Mouse (Mus musculus): ENCODE results near the gene Rnh1. TPM values are rescaled to one million over a fixed set of nuclear protein-coding genes. Genes with fewer than 3 reads are reported as not detected.
A peak's percentile ranks its signal among the peaks of the same experiment; 100 is the strongest.

Gene Rnh1
- polyA plus RNA-seq, 1 experiment from 2014 or later = 116 TPM

- Histone ChIP-seq H3K4me2 (ENCODE audit: low read length) (no peak overlapping the region), H3K4me1 (ENCODE audit: control insufficient read depth in 2 of 2, insufficient read depth in 2 of 2, low read length in 2 of 2) (no peaks in the 10 kb centered on the region), H3K27me3 (ENCODE audit: control insufficient read depth, insufficient read depth, low read length) (no peaks in the 10 kb centered on the region; the same call in 1 of the 2 replicates), H3K9ac (ENCODE audit: low read length) (no peak overlapping the region), H3K36me3 (ENCODE audit: control insufficient read depth, insufficient read depth, low read length) (no peaks in the 10 kb centered on the region), H3K4me3 (ENCODE audit: control insufficient read depth in 1 of 2, insufficient read depth in 1 of 2, low read depth in 1 of 2, low read length in 2 of 2) (no peak overlapping the region), H3K27ac (replicated peaks in 1 of 2; ENCODE audit: control insufficient read depth in 1 of 2, insufficient read depth in 1 of 2, low read depth in 2 of 2, low read length in 2 of 2) (no peak overlapping the region), H3K9me3 (ENCODE audit: control insufficient read depth, low read length) (no peaks in the 10 kb centered on the region)
- 54% methylated on average over 3 of the region's 3 CpGs for WGBS
- no peak for ATAC-seq (ENCODE audit: insufficient number of reproducible peaks, insufficient read depth, low FRiP score, low read depth)
Measured at GRCm38 (mm10) chr7:141204546-141204945, 31.9 kb upstream of the Rnh1 start.

GRCm38 (mm10) chr7:141198121-141198520, 25.5 kb upstream of the Rnh1 start:
- H3K4me1 ChIP-seq (ENCODE audit: control insufficient read depth in 2 of 2, insufficient read depth in 2 of 2, low read length in 2 of 2) = peaks cover 2 to 4% of the 10 kb centered on the region in 2 experiments; a peak in 3 of 4 replicates
- H3K27ac ChIP-seq (replicated peaks in 1 of 2; ENCODE audit: control insufficient read depth in 1 of 2, insufficient read depth in 1 of 2, low read depth in 2 of 2, low read length in 2 of 2) = no peak overlapping the region
- no peaks in the 10 kb centered on the region for H3K27me3 ChIP-seq (ENCODE audit: control insufficient read depth, insufficient read depth, low read length)
- no peak overlapping the region for H3K4me2 ChIP-seq (ENCODE audit: low read length)
- 90% methylated on average over 4 of the region's 4 CpGs for WGBS
- no peak overlapping the region for H3K4me3 ChIP-seq (ENCODE audit: control insufficient read depth in 1 of 2, insufficient read depth in 1 of 2, low read depth in 1 of 2, low read length in 2 of 2)
- no peaks in the 10 kb centered on the region for H3K9me3 ChIP-seq (ENCODE audit: control insufficient read depth, low read length)
- H3K9ac ChIP-seq (ENCODE audit: low read length) = no peak overlapping the region
- H3K36me3 ChIP-seq (ENCODE audit: control insufficient read depth, insufficient read depth, low read length) = no peaks in the 10 kb centered on the region
- no peak for ATAC-seq (ENCODE audit: insufficient number of reproducible peaks, insufficient read depth, low FRiP score, low read depth)

- H3K4me3 ChIP-seq (ENCODE audit: control insufficient read depth in 1 of 2, insufficient read depth in 1 of 2, low read depth in 1 of 2, low read length in 2 of 2) = no peak overlapping the region
- no peak for ATAC-seq (ENCODE audit: insufficient number of reproducible peaks, insufficient read depth, low FRiP score, low read depth)
- H3K9me3 ChIP-seq (ENCODE audit: control insufficient read depth, low read length) = no peaks in the 10 kb centered on the region
- H3K27me3 ChIP-seq (ENCODE audit: control insufficient read depth, insufficient read depth, low read length) = no peaks in the 10 kb centered on the region
- peaks cover 6 to 17% of the 10 kb centered on the region in 2 experiments; a peak in 3 of 4 replicates for H3K4me1 ChIP-seq (ENCODE audit: control insufficient read depth in 2 of 2, insufficient read depth in 2 of 2, low read length in 2 of 2)
- peaks cover 9% of the 10 kb centered on the region for H3K36me3 ChIP-seq (ENCODE audit: control insufficient read depth, insufficient read depth, low read length)
- 81% methylated on average over 8 of the region's 8 CpGs for WGBS
- no peak overlapping the region for H3K9ac ChIP-seq (ENCODE audit: low read length)
- no peak overlapping the region for H3K4me2 ChIP-seq (ENCODE audit: low read length)
- no peak overlapping the region for H3K27ac ChIP-seq (replicated peaks in 1 of 2; ENCODE audit: control insufficient read depth in 1 of 2, insufficient read depth in 1 of 2, low read depth in 2 of 2, low read length in 2 of 2)
Measured at GRCm38 (mm10) chr7:141196619-141197282, 24.1 kb upstream of the Rnh1 start.

- Histone ChIP-seq H3K4me3 (ENCODE audit: control insufficient read depth in 1 of 2, insufficient read depth in 1 of 2, low read depth in 1 of 2, low read length in 2 of 2) (no peak overlapping the region), H3K27ac (replicated peaks in 1 of 2; ENCODE audit: control insufficient read depth in 1 of 2, insufficient read depth in 1 of 2, low read depth in 2 of 2, low read length in 2 of 2) (no peak overlapping the region), H3K36me3 (ENCODE audit: control insufficient read depth, insufficient read depth, low read length) (peaks cover 19% of the 10 kb centered on the region)
Measured at GRCm38 (mm10) chr7:141195754-141196153, 23.1 kb upstream of the Rnh1 start.

GRCm38 (mm10) chr7:141194830-141195229, 22.2 kb upstream of the Rnh1 start:
- H3K4me2 ChIP-seq (ENCODE audit: low read length) = peak overlapping the region; percentile 100
- peaks cover 28% of the 10 kb centered on the region for H3K36me3 ChIP-seq (ENCODE audit: control insufficient read depth, insufficient read depth, low read length)
- ATAC-seq (ENCODE audit: insufficient number of reproducible peaks, insufficient read depth, low FRiP score, low read depth) = no peak
- H3K27me3 ChIP-seq (ENCODE audit: control insufficient read depth, insufficient read depth, low read length) = no peaks in the 10 kb centered on the region
- peak overlapping the region; percentile 75 for H3K9ac ChIP-seq (ENCODE audit: low read length)
- H3K27ac ChIP-seq (replicated peaks in 1 of 2; ENCODE audit: control insufficient read depth in 1 of 2, insufficient read depth in 1 of 2, low read depth in 2 of 2, low read length in 2 of 2) = peak overlapping the region; percentile 66 to 82; a peak in 3 of 4 replicates
- peak overlapping the region; percentile 70 to 83 for H3K4me3 ChIP-seq (ENCODE audit: control insufficient read depth in 1 of 2, insufficient read depth in 1 of 2, low read depth in 1 of 2, low read length in 2 of 2)
- no peaks in the 10 kb centered on the region for H3K9me3 ChIP-seq (ENCODE audit: control insufficient read depth, low read length)
- under 1% methylated on average over 28 of the region's 28 CpGs for whole genome bisulfite sequencing
- peaks cover 6 to 18% of the 10 kb centered on the region in 2 experiments; a peak in 3 of 4 replicates for H3K4me1 ChIP-seq (ENCODE audit: control insufficient read depth in 2 of 2, insufficient read depth in 2 of 2, low read length in 2 of 2)

More at GRCm38 (mm10) chr7:141195754-141196153, 23.1 kb upstream of the Rnh1 start:
- Histone ChIP-seq H3K27me3 (ENCODE audit: control insufficient read depth, insufficient read depth, low read length) (no peaks in the 10 kb centered on the region), H3K4me2 (ENCODE audit: low read length) (no peak overlapping the region), H3K9ac (ENCODE audit: low read length) (no peak overlapping the region), H3K9me3 (ENCODE audit: control insufficient read depth, low read length) (no peaks in the 10 kb centered on the region), H3K4me1 (ENCODE audit: control insufficient read depth in 2 of 2, insufficient read depth in 2 of 2, low read length in 2 of 2) (peaks cover 6 to 18% of the 10 kb centered on the region in 2 experiments; a peak in 3 of 4 replicates)
- ATAC-seq (ENCODE audit: insufficient number of reproducible peaks, insufficient read depth, low FRiP score, low read depth) = no peak
- 94% methylated on average over 2 of the region's 2 CpGs for WGBS

- peaks cover 31% of the 10 kb centered on the region for H3K36me3 ChIP-seq (ENCODE audit: control insufficient read depth, insufficient read depth, low read length)
- H3K4me3 ChIP-seq (ENCODE audit: control insufficient read depth in 1 of 2, insufficient read depth in 1 of 2, low read depth in 1 of 2, low read length in 2 of 2) = peak overlapping the region; percentile 70 to 83
- no peaks in the 10 kb centered on the region for H3K9me3 ChIP-seq (ENCODE audit: control insufficient read depth, low read length)
- H3K27ac ChIP-seq (replicated peaks in 1 of 2; ENCODE audit: control insufficient read depth in 1 of 2, insufficient read depth in 1 of 2, low read depth in 2 of 2, low read length in 2 of 2) = peak overlapping the region; percentile 66 to 82
- no peak for ATAC-seq (ENCODE audit: insufficient number of reproducible peaks, insufficient read depth, low FRiP score, low read depth)
- H3K27me3 ChIP-seq (ENCODE audit: control insufficient read depth, insufficient read depth, low read length) = no peaks in the 10 kb centered on the region
- H3K4me1 ChIP-seq (ENCODE audit: control insufficient read depth in 2 of 2, insufficient read depth in 2 of 2, low read length in 2 of 2) = peaks cover 6 to 18% of the 10 kb centered on the region in 2 experiments; a peak in 3 of 4 replicates
- peak overlapping the region; percentile 100 for H3K4me2 ChIP-seq (ENCODE audit: low read length)
- under 1% methylated on average over 23 of the region's 23 CpGs for WGBS
- H3K9ac ChIP-seq (ENCODE audit: low read length) = peak overlapping the region; percentile 75
Measured at GRCm38 (mm10) chr7:141194409-141194808, 21.8 kb upstream of the Rnh1 start.

GRCm38 (mm10) chr7:141193948-141194347, 21.3 kb upstream of the Rnh1 start, which contains the start of the genes Hras and Lrrc56:
Gene Hras (minus strand): TSS chr7:141194005.
Gene Lrrc56 (plus strand): TSS chr7:141194157.
- Histone ChIP-seq H3K9ac (ENCODE audit: low read length) (peak within 1 kb of the TSS; percentile 97), H3K4me2 (ENCODE audit: low read length) (peak within 1 kb of the TSS; percentile 100), H3K27ac (replicated peaks in 1 of 2; ENCODE audit: control insufficient read depth in 1 of 2, insufficient read depth in 1 of 2, low read depth in 2 of 2, low read length in 2 of 2) (peak within 1 kb of the TSS; percentile 66 to 82), H3K9me3 (ENCODE audit: control insufficient read depth, low read length) (no peaks in the 10 kb centered on the region), H3K27me3 (ENCODE audit: control insufficient read depth, insufficient read depth, low read length) (no peaks in the 10 kb centered on the region), H3K36me3 (ENCODE audit: control insufficient read depth, insufficient read depth, low read length) (peaks cover 36% of the 10 kb centered on the region), H3K4me3 (ENCODE audit: control insufficient read depth in 1 of 2, insufficient read depth in 1 of 2, low read depth in 1 of 2, low read length in 2 of 2) (peak within 1 kb of the TSS; percentile 75 to 83), H3K4me1 (ENCODE audit: control insufficient read depth in 2 of 2, insufficient read depth in 2 of 2, low read length in 2 of 2) (peaks cover 6 to 18% of the 10 kb centered on the region in 2 experiments; a peak in 3 of 4 replicates)
- ATAC-seq (ENCODE audit: insufficient number of reproducible peaks, insufficient read depth, low FRiP score, low read depth) = peak; percentile 96
- WGBS = under 1% methylated on average over 37 of the region's 39 CpGs
